Mouse (Mus musculus) fat pad, adult 2 months (tissue): ENCODE measurements around the gene Armc10.
"Not testable (repeated sequence)": the region's sequence is repeated elsewhere in the genome, so short reads cannot be mapped to it uniquely, and the experiment has no call there.

Source experiments
- DNase-seq: peaks from one replicate; pipeline ENCODE4 v3.0.0-alpha.2; 2011; ENCODE audit warnings: low read depth, low spot score; ENCODE audit errors: extremely low read depth

The Armc10 gene

GRCm38 (mm10) chr5:21702873-21703475 is 57.4 kb downstream of the Armc10 start:
- DNase-seq = no peak

GRCm38 (mm10) chr5:21703708-21704107 is 58.1 kb downstream of the Armc10 start:
- DNase-seq = no peak

- DNase-seq = no peak
Observed at GRCm38 (mm10) chr5:21706546-21706945, 60.9 kb downstream of the Armc10 start.

- DNase-seq = not testable (repeated sequence)
Observed at GRCm38 (mm10) chr5:21708011-21708410, 62.4 kb downstream of the Armc10 start.
